Comparison of ENCODE assay signal across 13 mouse cellular contexts in the genomic region with DNA sequence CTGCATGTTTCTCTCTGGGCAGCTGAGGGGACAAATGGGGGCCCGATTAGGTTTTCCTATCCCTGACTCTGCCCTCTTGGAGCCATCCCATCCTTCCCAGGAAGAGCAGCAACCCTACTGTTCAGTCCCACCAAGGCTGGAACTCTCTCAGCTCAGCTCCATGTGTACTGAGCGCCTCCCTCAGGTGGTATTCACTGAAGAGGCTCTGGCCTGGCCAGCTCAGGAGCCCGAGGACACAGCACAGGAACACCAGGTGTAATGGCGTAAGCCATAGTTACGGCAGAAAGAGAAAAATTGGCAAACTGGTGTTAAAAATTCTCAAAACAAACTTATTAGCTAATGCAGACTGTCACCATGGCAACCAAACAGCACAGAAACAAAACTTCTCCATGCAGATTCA.
DNase-seq lines count a peak whose midpoint lies in the region; TF ChIP-seq lines count a peak whose summit lies in the region.
"Had no signal": no experiment of that assay in that cellular context is flagged by ENCODE, and none has a peak within 500 bp of the region (broad histone marks: within the 10 kb centered on the region; RNA-seq: fewer than 3 reads in every experiment).

No protein-coding gene starts in this region.

- 56% methylated on average over 5 of the region's 5 CpGs for WGBS in olfactory bulb, adult 2 months

- no peak overlapping the region for H3K4me3 ChIP-seq in olfactory bulb, adult 2 months (ENCODE audit: insufficient read depth, low read depth, low read length)
- H3K4me3 ChIP-seq: lung, embryonic 15.5 days had no signal

- no peak for TF ChIP-seq POLR2A in olfactory bulb, adult 2 months (IDR thresholded peaks at IDR 0.05; ENCODE audit: insufficient read depth, low read depth, low read length)

- intact Hi-C loops in heart, postnatal 25 days (cut with DNase I): no loop called here

- peak; percentile 17 for DNase-seq in embryo, embryonic 10.5 days (ENCODE audit: low spot score)
- no peak for DNase-seq in embryo, embryonic 9.5 days (ENCODE audit: extremely low spot score)
- DNase-seq in heart, postnatal 4 days: peak; percentile 29
- no peak for DNase-seq in heart, postnatal 25 days (ENCODE audit: low spot score)
- DNase-seq in lung, postnatal 10 days: peak; percentile 11
- DNase-seq in lung, postnatal 25 days (ENCODE audit: low spot score): no peak
- DNase-seq in kidney, adult 18-20 months: no peak
- DNase-seq: cerebellum, postnatal 25 days; kidney, adult 8-10 months; retina, postnatal 1 day; thymus, adult 18-20 months had no signal

- TF ChIP-seq CTCF in olfactory bulb, adult 2 months (IDR thresholded peaks at IDR 0.05; ENCODE audit: insufficient read depth, low read depth, low read length): 0 out of 2 replicates have a peak, but pooled peaks have one; percentile 12

- H3K27ac ChIP-seq in olfactory bulb, adult 2 months (ENCODE audit: insufficient read depth, low read depth, low read length): no peak overlapping the region
- H3K27ac ChIP-seq: lung, embryonic 15.5 days had no signal

- H3K4me1 ChIP-seq in olfactory bulb, adult 2 months (ENCODE audit: control insufficient read depth, insufficient read depth, low read length): peaks cover 14% of the 10 kb centered on the region
- H3K4me1 ChIP-seq: lung, embryonic 15.5 days had no signal

Comparison
In these comparisons a context has a peak if more than half of its experiments do, and no peak if none do; other contexts are left out.
1. DNase-seq: peak in embryo, embryonic 10.5 days (single experiment), heart, postnatal 4 days (single experiment) and lung, postnatal 10 days (single experiment); none in embryo, embryonic 9.5 days (single experiment), heart, postnatal 25 days (single experiment), lung, postnatal 25 days (single experiment) and kidney, adult 18-20 months (single experiment).